Mouse (Mus musculus) forebrain, embryonic 16.5 days (tissue): Measurements from ENCODE around the gene Nell1. TPM values are rescaled to one million over a fixed set of nuclear protein-coding genes. Genes with fewer than 3 reads are reported as not detected.
A peak's percentile ranks its signal among the peaks of the same experiment; 100 is the strongest.
"Not testable (repeated sequence)": the region's sequence is repeated elsewhere in the genome, so short reads cannot be mapped to it uniquely, and the experiment has no call there.

Experiments used
- ATAC-seq: fragments of 200-750 bp; cut with Nextera tagmentation; 2 replicates; pipeline ENCODE4 v1.8.0; 2017; ENCODE audit warnings: mild to moderate bottlenecking, moderate library complexity
- H3K27ac ChIP-seq: fragments of 300-500 bp; sonication (generic); 2 replicates; pipeline ENCODE4 v1.5.1; 2014; ENCODE audit warnings: low read length, control low read depth
- H3K27me3 ChIP-seq: fragments of 300-500 bp; sonication (generic); replicated peaks from 2 replicates; pipeline ENCODE4 v1.6.1; 2014; ENCODE audit warnings: low read length; ENCODE audit not compliant: control insufficient read depth, insufficient read depth
- H3K36me3 ChIP-seq: fragments of 300-500 bp; sonication (generic); 2 replicates; pipeline ENCODE4 v1.6.1; 2014; ENCODE audit not compliant: control insufficient read depth, insufficient read depth
- H3K4me1 ChIP-seq: fragments of 300-500 bp; sonication (generic); replicated peaks from 2 replicates; pipeline ENCODE4 v1.6.1; 2014; ENCODE audit warnings: low read length; ENCODE audit not compliant: control insufficient read depth, insufficient read depth
- H3K4me2 ChIP-seq: fragments of 300-500 bp; sonication (generic); 2 replicates; pipeline ENCODE4 v1.6.1; 2014; ENCODE audit warnings: mild to moderate bottlenecking, low read length, control low read depth
- H3K4me3 ChIP-seq: fragments of 300-500 bp; sonication (generic); replicated peaks from 2 replicates; pipeline ENCODE4 v1.5.1; 2014; ENCODE audit warnings: mild to moderate bottlenecking, low read length, control low read depth
- H3K9ac ChIP-seq: fragments of 300-500 bp; sonication (generic); replicated peaks from 2 replicates; pipeline ENCODE4 v1.6.1; 2014; ENCODE audit warnings: low read depth, low read length, control low read depth
- H3K9me3 ChIP-seq: fragments of 300-500 bp; sonication (generic); 2 replicates; pipeline ENCODE4 v1.6.1; 2016; ENCODE audit warnings: low read length; ENCODE audit not compliant: control insufficient read depth
- WGBS: fragments of 180-500 bp; shearing (Covaris S2); extraction: QIAGEN DNeasy Blood & Tissue Kit; methylation state at CpG from one replicate; pipeline ENCODE4 v1.1.7; 2014; 5-methylcytosine and 5-hydroxymethylcytosine counted together
- polyA plus RNA-seq: library from polyadenylated mRNA; unstranded; fragments of >200 nt; fragmentation: Nextera tagmentation; extraction: Ambion mirVana; gene quantifications from 2 replicates; pipeline ENCODE4 v1.2.1, GENCODE M21; 2015

The Nell1 gene
- 11.0 and 14.2 TPM in 2 replicates for polyA plus RNA-seq

- Histone ChIP-seq H3K9me3 (no peaks in the 10 kb centered on the region), H3K27ac (peak within 1 kb of the TSS; percentile 9; the same call in 1 of the 2 replicates), H3K36me3 (no peaks in the 10 kb centered on the region), H3K4me3 (peak within 1 kb of the TSS; percentile 56), H3K4me2 (peak within 1 kb of the TSS; percentile 92), H3K27me3 (peaks cover 50% of the 10 kb centered on the region), H3K4me1 (peaks cover 15% of the 10 kb centered on the region), H3K9ac (peak within 1 kb of the TSS; percentile 57)
- under 1% methylated on average over 52 of the region's 52 CpGs for WGBS
- ATAC-seq: peak; percentile 69
These were observed at the start of gene Nell1 for GRCm38 (mm10) chr7:49974841-49975440. Nell1 (plus strand) TSS chr7:49974864.

GRCm38 (mm10) chr7:49928571-49928970 lies 46.1 kb upstream of the Nell1 start:
- no peaks in the 10 kb centered on the region for H3K9me3 ChIP-seq
- H3K9ac ChIP-seq: no peak overlapping the region
- WGBS: 57% methylated on average over 3 of the region's 3 CpGs
- H3K27me3 ChIP-seq: peaks cover 15% of the 10 kb centered on the region
- no peaks in the 10 kb centered on the region for H3K36me3 ChIP-seq
- no peak overlapping the region for H3K27ac ChIP-seq
- H3K4me2 ChIP-seq: no peak overlapping the region
- no peak for ATAC-seq
- H3K4me1 ChIP-seq: no peaks in the 10 kb centered on the region
- H3K4me3 ChIP-seq: no peak overlapping the region

- 49% methylated on average over 4 of the region's 4 CpGs for WGBS
- Histone ChIP-seq H3K27me3 (peaks cover 10% of the 10 kb centered on the region), H3K27ac (no peak overlapping the region), H3K4me2 (no peak overlapping the region), H3K9me3 (no peaks in the 10 kb centered on the region), H3K36me3 (no peaks in the 10 kb centered on the region), H3K4me1 (no peaks in the 10 kb centered on the region), H3K9ac (no peak overlapping the region), H3K4me3 (no peak overlapping the region)
- no peak for ATAC-seq
These were observed 44.7 kb upstream of the Nell1 start for GRCm38 (mm10) chr7:49929999-49930398.

GRCm38 (mm10) chr7:49933386-49934115 lies 41.1 kb upstream of the Nell1 start:
- not testable (repeated sequence) for H3K27me3 ChIP-seq, ATAC-seq, H3K9me3 ChIP-seq, H3K27ac ChIP-seq, H3K4me1 ChIP-seq, H3K36me3 ChIP-seq, H3K9ac ChIP-seq, H3K4me2 ChIP-seq, H3K4me3 ChIP-seq
- WGBS: 73% methylated on average over 14 of the region's 14 CpGs

- Histone ChIP-seq H3K4me2 (no peak overlapping the region), H3K9me3 (no peaks in the 10 kb centered on the region), H3K9ac (no peak overlapping the region), H3K27me3 (no peaks in the 10 kb centered on the region), H3K36me3 (no peaks in the 10 kb centered on the region), H3K4me1 (no peaks in the 10 kb centered on the region), H3K27ac (no peak overlapping the region), H3K4me3 (no peak overlapping the region)
- 88% methylated on average over 3 of the region's 3 CpGs for WGBS
- no peak for ATAC-seq
These were observed 37.8 kb upstream of the Nell1 start for GRCm38 (mm10) chr7:49936821-49937220.

- Histone ChIP-seq H3K9ac (no peak overlapping the region), H3K4me1 (no peaks in the 10 kb centered on the region), H3K4me3 (no peak overlapping the region), H3K27me3 (no peaks in the 10 kb centered on the region), H3K9me3 (no peaks in the 10 kb centered on the region), H3K4me2 (no peak overlapping the region), H3K27ac (no peak overlapping the region), H3K36me3 (no peaks in the 10 kb centered on the region)
- ATAC-seq: no peak
- WGBS: 28% methylated on average over 3 of the region's 3 CpGs
These were observed 32.6 kb upstream of the Nell1 start for GRCm38 (mm10) chr7:49942023-49942422.

GRCm38 (mm10) chr7:49942490-49942889 lies 32.2 kb upstream of the Nell1 start:
- no peak for ATAC-seq
- Histone ChIP-seq H3K4me1 (no peaks in the 10 kb centered on the region), H3K36me3 (no peaks in the 10 kb centered on the region), H3K4me2 (no peak overlapping the region), H3K27ac (no peak overlapping the region), H3K9me3 (no peaks in the 10 kb centered on the region), H3K27me3 (no peaks in the 10 kb centered on the region), H3K4me3 (no peak overlapping the region), H3K9ac (no peak overlapping the region)
- 47% methylated on average over 5 of the region's 5 CpGs for WGBS

GRCm38 (mm10) chr7:49946691-49947090 lies 28.0 kb upstream of the Nell1 start:
- ATAC-seq: no peak
- no peaks in the 10 kb centered on the region for H3K27me3 ChIP-seq
- no peaks in the 10 kb centered on the region for H3K4me1 ChIP-seq
- H3K9me3 ChIP-seq: no peaks in the 10 kb centered on the region
- H3K4me3 ChIP-seq: no peak overlapping the region
- no peaks in the 10 kb centered on the region for H3K36me3 ChIP-seq
- H3K4me2 ChIP-seq: no peak overlapping the region
- H3K9ac ChIP-seq: no peak overlapping the region
- WGBS: 94% methylated on average over 9 of the region's 9 CpGs
- no peak overlapping the region for H3K27ac ChIP-seq

GRCm38 (mm10) chr7:49953546-49954181 lies 21.0 kb upstream of the Nell1 start:
- no peak overlapping the region; the same call in 1 of the 2 replicates for H3K27ac ChIP-seq
- WGBS: 45% methylated on average over 4 of the region's 4 CpGs
- H3K27me3 ChIP-seq: no peaks in the 10 kb centered on the region
- H3K4me2 ChIP-seq: no peak overlapping the region
- no peak overlapping the region for H3K4me3 ChIP-seq
- H3K9me3 ChIP-seq: no peaks in the 10 kb centered on the region
- H3K9ac ChIP-seq: no peak overlapping the region
- no peaks in the 10 kb centered on the region for H3K36me3 ChIP-seq
- ATAC-seq: peak; percentile 77
- no peaks in the 10 kb centered on the region; the same call in 1 of the 2 replicates for H3K4me1 ChIP-seq
